Mouse (Mus musculus): ENCODE data around the gene Trio.

- TF ChIP-seq POLR2A (IDR thresholded peaks at IDR 0.05; ENCODE audit: borderline replicate concordance, insufficient read depth, low read length) = no peak
- TF ChIP-seq CTCF (IDR thresholded peaks at IDR 0.05; ENCODE audit: borderline replicate concordance, insufficient read depth, low read depth, low read length) = no peak
These were observed 57.5 kb downstream of the Trio start for GRCm38 (mm10) chr15:27968183-27968582.
